Mouse (Mus musculus): Measurements from ENCODE around the gene Prl7b1.

Prl7b1 gene

DNA sequence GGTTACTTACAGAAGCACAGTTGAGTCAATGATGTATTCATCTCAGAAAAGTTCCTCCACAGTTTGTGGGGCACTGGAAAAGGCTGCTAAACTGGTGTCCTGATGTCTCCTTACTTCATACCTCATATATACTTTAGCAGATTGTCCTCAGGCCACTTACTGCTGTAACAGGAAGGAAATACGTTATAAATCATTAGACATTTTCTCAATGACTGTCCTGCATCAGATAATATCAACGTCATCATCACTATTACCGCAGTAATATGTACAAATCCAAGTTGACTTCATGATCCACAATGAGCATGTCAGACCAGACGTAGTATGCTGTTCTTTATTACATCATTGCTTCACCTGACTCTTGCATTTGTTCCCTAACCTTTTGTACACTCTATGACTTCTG, at the start of gene Prl7b1:
TSS of gene Prl7b1 (minus strand) at position 101 of the 400 bp plus-strand sequence.
- in situ Hi-C loops (cut with MseI, MboI) = no loop called here

DNA sequence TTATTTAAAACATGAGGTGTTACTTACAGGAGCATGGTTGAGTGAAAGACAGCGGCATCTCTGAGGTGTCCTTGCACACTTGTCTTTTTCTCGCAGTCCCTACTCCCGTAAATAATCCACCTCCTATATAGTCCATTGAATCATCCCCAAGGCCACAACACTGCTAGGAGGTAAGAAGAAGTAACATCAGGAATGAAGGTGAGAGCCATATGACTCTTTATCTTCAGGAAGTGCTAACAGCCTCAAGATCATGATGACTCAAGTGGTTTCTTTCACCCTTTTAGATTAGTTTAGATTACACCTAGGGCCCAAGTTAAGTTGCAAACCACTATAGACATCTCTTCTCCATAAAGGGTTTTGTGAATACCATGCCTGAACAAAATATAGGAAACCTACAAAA, 32.0 kb upstream of the Prl7b1 start, which contains the start of gene Prl7a1:
TSS of gene Prl7a1 (minus strand) at position 101 of the 400 bp plus-strand sequence.
- in situ Hi-C loops (cut with MseI, MboI) = no loop called here

DNA sequence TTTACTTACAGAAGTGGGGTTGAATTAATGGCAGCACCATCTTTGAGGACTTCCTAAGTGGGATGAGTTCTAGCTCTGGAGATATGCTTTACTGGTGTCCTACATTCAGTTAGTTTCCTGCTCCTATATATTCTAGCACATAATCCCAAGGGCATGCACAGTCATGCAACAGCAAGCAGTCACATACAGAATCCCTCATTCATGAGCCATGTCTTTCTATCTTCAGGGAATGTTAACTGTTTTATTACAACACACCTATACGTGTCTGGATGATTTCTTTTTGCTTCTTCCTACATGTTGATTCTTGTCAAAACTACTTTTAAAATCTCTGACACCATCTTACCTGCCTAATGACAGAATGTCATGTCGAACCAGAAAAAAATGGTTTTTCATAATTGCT, 28.3 kb downstream of the Prl7b1 start, which contains the start of gene Prl8a1:
TSS of gene Prl8a1 (minus strand) at position 101 of the 400 bp plus-strand sequence.
- in situ Hi-C loops (cut with MseI, MboI) = no loop called here

DNA sequence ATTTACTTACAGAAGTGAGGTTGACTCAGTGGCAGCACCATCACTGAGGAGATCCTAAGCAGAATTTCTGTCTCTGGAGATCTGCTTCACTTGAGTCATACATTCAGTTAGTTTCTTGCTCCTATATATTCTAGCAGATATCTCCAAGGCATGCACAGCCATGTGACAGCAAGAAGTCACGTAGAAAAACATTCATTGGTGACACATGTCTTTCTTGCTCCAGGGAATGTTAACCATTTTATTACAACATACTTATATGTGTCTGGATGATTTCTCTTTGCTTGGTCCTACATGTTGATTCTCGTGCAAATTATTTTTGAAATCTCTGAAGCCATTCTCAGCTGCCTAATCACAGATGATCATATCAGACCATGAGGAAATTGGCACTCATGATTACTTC, 45.9 kb downstream of the Prl7b1 start, which contains the start of gene Prl8a9:
TSS of gene Prl8a9 (minus strand) at position 101 of the 400 bp plus-strand sequence.
- in situ Hi-C loops (cut with MseI, MboI) = no loop called here

DNA sequence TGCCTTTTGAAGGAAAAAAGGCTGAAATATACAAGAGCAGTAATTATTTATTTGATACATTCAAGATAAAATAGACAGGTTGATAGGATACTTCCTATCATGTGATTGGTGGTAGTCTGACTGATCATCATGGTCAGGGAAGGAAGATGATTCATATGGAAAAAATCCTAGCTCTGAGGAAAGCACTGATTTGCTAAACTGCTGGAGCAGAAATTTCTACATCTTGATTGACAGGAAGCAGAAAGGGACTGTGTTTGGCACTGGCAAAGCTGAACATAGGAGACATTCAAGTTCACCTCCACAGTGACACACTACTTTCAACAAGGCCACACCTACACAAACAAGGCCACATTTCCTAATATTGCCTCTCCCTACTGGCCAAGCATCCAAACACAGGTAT, 57.0 kb downstream of the Prl7b1 start:
- in situ Hi-C loops (cut with MseI, MboI) = no loop called here

Measured in mouse trophoblast stem cell (cell line).